Mouse (Mus musculus): Measurements from ENCODE around the gene Capn13. TPM values are rescaled to one million over a fixed set of nuclear protein-coding genes. Genes with fewer than 3 reads are reported as not detected.
A peak's percentile ranks its signal among the peaks of the same experiment; 100 is the strongest.

The Capn13 gene
- total RNA-seq, 1 experiment: not detected

DNA sequence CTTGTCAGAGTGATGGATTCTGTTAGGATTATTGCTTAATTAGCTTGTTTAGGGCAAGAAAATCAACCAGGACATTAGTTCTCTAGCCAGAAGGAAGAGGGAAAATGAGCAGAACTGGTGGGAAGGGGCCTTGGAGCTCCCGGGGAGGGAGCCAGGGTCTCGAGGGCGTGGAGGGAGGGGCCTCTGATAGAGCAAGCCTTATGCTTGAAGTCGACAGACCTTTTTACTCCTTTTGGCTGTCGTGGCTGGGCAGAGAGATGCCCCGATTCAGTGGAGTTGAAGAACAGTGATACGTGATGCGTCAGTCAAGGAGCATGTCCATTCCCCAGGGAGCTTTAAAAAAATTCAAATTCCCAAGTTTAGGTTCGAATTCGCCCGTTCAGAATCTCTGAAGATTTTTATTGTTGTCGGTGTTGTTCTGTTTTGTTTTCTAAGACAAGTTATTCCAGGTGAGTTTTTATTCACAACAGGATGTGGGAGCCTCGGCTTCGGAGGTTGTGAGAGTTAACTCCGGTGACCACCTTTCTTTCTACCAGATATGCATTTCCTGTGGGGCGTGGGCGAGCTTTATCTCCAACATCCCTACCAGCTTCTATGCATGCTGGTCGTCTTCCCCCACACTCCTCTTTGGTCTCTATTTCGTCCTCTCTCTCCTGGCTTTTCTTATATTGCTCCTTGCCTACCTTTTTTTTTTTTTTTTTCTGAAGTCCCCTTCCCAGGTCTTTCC lies 96.4 kb downstream of the Capn13 start:
- no peak for TF ChIP-seq CHD2 (IDR thresholded peaks at IDR 0.05; ENCODE audit: low read depth, low read length)
- TF ChIP-seq MAFK (IDR thresholded peaks at IDR 0.05; ENCODE audit: insufficient read depth, low read depth, low read length): no peak
- no peak for TF ChIP-seq ZNF384 (IDR thresholded peaks at IDR 0.05; ENCODE audit: low read depth, low read length)
- no peak for TF ChIP-seq ZC3H11A (IDR thresholded peaks at IDR 0.05; ENCODE audit: borderline replicate concordance, low read depth, low read length)
- TF ChIP-seq HCFC1 (IDR thresholded peaks at IDR 0.05; ENCODE audit: borderline replicate concordance, insufficient read depth, low read length): no peak
- no peaks in the 10 kb centered on the region for H3K36me3 ChIP-seq (ENCODE audit: control insufficient read depth, insufficient read depth, low read length, poor library complexity, severe bottlenecking)
- DNase-seq (ENCODE audit: low read depth, low spot score): no peak
- no peaks in the 10 kb centered on the region for H3K4me1 ChIP-seq (ENCODE audit: control insufficient read depth in 2 of 2, insufficient read depth in 2 of 2, low read length in 2 of 2, poor library complexity in 1 of 2)
- H3K4me3 ChIP-seq (ENCODE audit: insufficient read depth in 1 of 2, low read depth in 1 of 2, low read length in 2 of 2, poor library complexity in 1 of 2, severe bottlenecking in 1 of 2): no peak overlapping the region
- no peak overlapping the region for H3K9ac ChIP-seq (ENCODE audit: insufficient read depth, low read depth, low read length, poor library complexity, severe bottlenecking)
- in situ Hi-C loops (cut with MboI; ENCODE audit: low sequenced_read_pairs in 2 of 2, unreplicated experiment in 2 of 2): loop anchor here in 1 of 2 experiments (10.0 to 25.0 kb wide), 2 partner anchors 441 to 583 kb away; no protein-coding TSS in a partner anchor
- no peak overlapping the region for H3K27ac ChIP-seq (ENCODE audit: insufficient read depth, low read depth, low read length, poor library complexity, severe bottlenecking)
- no peaks in the 10 kb centered on the region for H3K9me3 ChIP-seq (ENCODE audit: control insufficient read depth, insufficient read depth, low read depth, low read length)

GRCm38 (mm10) chr17:73303676-73304075 lies 97.0 kb downstream of the Capn13 start:
- Histone ChIP-seq H3K9ac (ENCODE audit: insufficient read depth, low read depth, low read length, poor library complexity, severe bottlenecking) (no peak overlapping the region), H3K27ac (ENCODE audit: insufficient read depth, low read depth, low read length, poor library complexity, severe bottlenecking) (no peak overlapping the region), H3K4me3 (ENCODE audit: insufficient read depth in 1 of 2, low read depth in 1 of 2, low read length in 2 of 2, poor library complexity in 1 of 2, severe bottlenecking in 1 of 2) (no peak overlapping the region), H3K36me3 (ENCODE audit: control insufficient read depth, insufficient read depth, low read length, poor library complexity, severe bottlenecking) (no peaks in the 10 kb centered on the region), H3K9me3 (ENCODE audit: control insufficient read depth, insufficient read depth, low read depth, low read length) (no peaks in the 10 kb centered on the region), H3K4me1 (ENCODE audit: control insufficient read depth in 2 of 2, insufficient read depth in 2 of 2, low read length in 2 of 2, poor library complexity in 1 of 2) (no peaks in the 10 kb centered on the region)
- TF ChIP-seq HCFC1 (IDR thresholded peaks at IDR 0.05; ENCODE audit: borderline replicate concordance, insufficient read depth, low read length) (no peak), CHD2 (IDR thresholded peaks at IDR 0.05; ENCODE audit: low read depth, low read length) (no peak), ZNF384 (IDR thresholded peaks at IDR 0.05; ENCODE audit: low read depth, low read length) (no peak), ZC3H11A (IDR thresholded peaks at IDR 0.05; ENCODE audit: borderline replicate concordance, low read depth, low read length) (no peak), MAFK (IDR thresholded peaks at IDR 0.05; ENCODE audit: insufficient read depth, low read depth, low read length) (no peak)
- in situ Hi-C loops (cut with MboI; ENCODE audit: low sequenced_read_pairs in 2 of 2, unreplicated experiment in 2 of 2): loop anchor here in 1 of 2 experiments (10.0 to 25.0 kb wide), 2 partner anchors 441 to 584 kb away; no protein-coding TSS in a partner anchor
- DNase-seq (ENCODE audit: low read depth, low spot score): no peak

GRCm38 (mm10) chr17:73303217-73303616 lies 97.4 kb downstream of the Capn13 start:
- no peak overlapping the region for H3K27ac ChIP-seq (ENCODE audit: insufficient read depth, low read depth, low read length, poor library complexity, severe bottlenecking)
- in situ Hi-C loops (cut with MboI; ENCODE audit: low sequenced_read_pairs in 2 of 2, unreplicated experiment in 2 of 2): loop anchor here in 1 of 2 experiments (10.0 to 25.0 kb wide), 2 partner anchors 442 to 584 kb away; no protein-coding TSS in a partner anchor
- no peaks in the 10 kb centered on the region for H3K9me3 ChIP-seq (ENCODE audit: control insufficient read depth, insufficient read depth, low read depth, low read length)
- H3K4me3 ChIP-seq (ENCODE audit: insufficient read depth in 1 of 2, low read depth in 1 of 2, low read length in 2 of 2, poor library complexity in 1 of 2, severe bottlenecking in 1 of 2): no peak overlapping the region
- H3K36me3 ChIP-seq (ENCODE audit: control insufficient read depth, insufficient read depth, low read length, poor library complexity, severe bottlenecking): no peaks in the 10 kb centered on the region
- H3K9ac ChIP-seq (ENCODE audit: insufficient read depth, low read depth, low read length, poor library complexity, severe bottlenecking): no peak overlapping the region
- 0 out of 2 replicates have a peak, but pooled peaks have one; percentile 45 for TF ChIP-seq ZC3H11A (IDR thresholded peaks at IDR 0.05; ENCODE audit: borderline replicate concordance, low read depth, low read length)
- TF ChIP-seq HCFC1 (IDR thresholded peaks at IDR 0.05; ENCODE audit: borderline replicate concordance, insufficient read depth, low read length): no peak
- TF ChIP-seq ZNF384 (IDR thresholded peaks at IDR 0.05; ENCODE audit: low read depth, low read length): no peak
- H3K4me1 ChIP-seq (ENCODE audit: control insufficient read depth in 2 of 2, insufficient read depth in 2 of 2, low read length in 2 of 2, poor library complexity in 1 of 2): no peaks in the 10 kb centered on the region
- DNase-seq (ENCODE audit: low read depth, low spot score): peak; percentile 45

DNA sequence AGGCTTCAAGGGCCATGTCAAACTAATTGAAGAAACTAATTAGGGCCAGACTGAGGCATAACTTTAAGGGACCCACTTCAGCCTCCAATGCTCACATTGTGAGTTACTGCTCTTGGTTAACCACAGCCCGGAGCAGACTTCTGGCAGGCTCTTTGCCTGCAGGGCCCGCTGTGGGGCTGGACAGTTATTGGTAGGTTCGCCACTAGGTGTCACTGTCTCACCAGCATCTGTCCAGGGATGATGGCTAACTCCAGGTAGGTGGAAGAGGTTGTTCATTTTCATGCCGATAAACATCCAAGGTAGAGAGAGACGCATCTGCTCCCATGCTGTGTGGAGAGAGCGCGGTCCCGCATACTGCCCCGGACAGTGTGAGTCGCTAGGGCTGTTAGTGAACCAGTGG lies 98.6 kb downstream of the Capn13 start:
- DNase-seq (ENCODE audit: low read depth, low spot score): peak; percentile 77
- no peak overlapping the region for H3K4me3 ChIP-seq (ENCODE audit: insufficient read depth in 1 of 2, low read depth in 1 of 2, low read length in 2 of 2, poor library complexity in 1 of 2, severe bottlenecking in 1 of 2)
- H3K9ac ChIP-seq (ENCODE audit: insufficient read depth, low read depth, low read length, poor library complexity, severe bottlenecking): peak overlapping the region; percentile 31; the same call in 1 of the 2 replicates
- no peak overlapping the region for H3K27ac ChIP-seq (ENCODE audit: insufficient read depth, low read depth, low read length, poor library complexity, severe bottlenecking)
- H3K36me3 ChIP-seq (ENCODE audit: control insufficient read depth, insufficient read depth, low read length, poor library complexity, severe bottlenecking): no peaks in the 10 kb centered on the region
- no peak for TF ChIP-seq MAFK (IDR thresholded peaks at IDR 0.05; ENCODE audit: insufficient read depth, low read depth, low read length)
- no peak for TF ChIP-seq ZNF384 (IDR thresholded peaks at IDR 0.05; ENCODE audit: low read depth, low read length)
- peak; percentile 76 for TF ChIP-seq ZC3H11A (IDR thresholded peaks at IDR 0.05; ENCODE audit: borderline replicate concordance, low read depth, low read length)
- TF ChIP-seq CHD2 (IDR thresholded peaks at IDR 0.05; ENCODE audit: low read depth, low read length): no peak
- in situ Hi-C loops (cut with MboI; ENCODE audit: low sequenced_read_pairs in 2 of 2, unreplicated experiment in 2 of 2): loop anchor here in 1 of 2 experiments (10.0 to 25.0 kb wide), 2 partner anchors 443 to 585 kb away; no protein-coding TSS in a partner anchor
- H3K4me1 ChIP-seq (ENCODE audit: control insufficient read depth in 2 of 2, insufficient read depth in 2 of 2, low read length in 2 of 2, poor library complexity in 1 of 2): no peaks in the 10 kb centered on the region
- no peaks in the 10 kb centered on the region for H3K9me3 ChIP-seq (ENCODE audit: control insufficient read depth, insufficient read depth, low read depth, low read length)
